Mouse (Mus musculus): Measurements from ENCODE around the gene Gimap8.
"Not testable (repeated sequence)": the region's sequence is repeated elsewhere in the genome, so short reads cannot be mapped to it uniquely, and the experiment has no call there.

The Gimap8 gene

GRCm38 (mm10) chr6:48646995-48647394 lies at the start of gene Gimap8:
Gene Gimap8, plus strand, starts transcription at chr6:48647234.
- no peak for DNase-seq (ENCODE audit: low read depth, low spot score)

- DNase-seq (ENCODE audit: low read depth, low spot score): no peak
These were observed 46.4 kb upstream of the Gimap8 start for GRCm38 (mm10) chr6:48600594-48600993.

GRCm38 (mm10) chr6:48601271-48602079 lies 45.6 kb upstream of the Gimap8 start, which contains the start of gene Zfp775:
Gene Zfp775, plus strand, starts transcription at chr6:48602063.
- no peak for DNase-seq (ENCODE audit: low read depth, low spot score)

- no peak for DNase-seq (ENCODE audit: low read depth, low spot score)
These were observed 44.8 kb upstream of the Gimap8 start for GRCm38 (mm10) chr6:48602080-48602741.

GRCm38 (mm10) chr6:48608124-48608523 lies 38.9 kb upstream of the Gimap8 start:
- no peak for DNase-seq (ENCODE audit: low read depth, low spot score)

GRCm38 (mm10) chr6:48609512-48609911 lies 37.5 kb upstream of the Gimap8 start:
- DNase-seq (ENCODE audit: low read depth, low spot score): no peak

- no peak for DNase-seq (ENCODE audit: low read depth, low spot score)
These were observed 36.4 kb upstream of the Gimap8 start for GRCm38 (mm10) chr6:48610657-48611056.

- no peak for DNase-seq (ENCODE audit: low read depth, low spot score)
These were observed 33.6 kb upstream of the Gimap8 start for GRCm38 (mm10) chr6:48613464-48613863.

GRCm38 (mm10) chr6:48614756-48615155 lies 32.3 kb upstream of the Gimap8 start:
- DNase-seq (ENCODE audit: low read depth, low spot score): no peak

GRCm38 (mm10) chr6:48620031-48620430 lies 27.0 kb upstream of the Gimap8 start:
- no peak for DNase-seq (ENCODE audit: low read depth, low spot score)

- not testable (repeated sequence) for DNase-seq (ENCODE audit: low read depth, low spot score)
These were observed 24.7 kb upstream of the Gimap8 start for GRCm38 (mm10) chr6:48622186-48622843.

GRCm38 (mm10) chr6:48623460-48623859 lies 23.6 kb upstream of the Gimap8 start:
- no peak for DNase-seq (ENCODE audit: low read depth, low spot score)

GRCm38 (mm10) chr6:48626464-48626863 lies 20.6 kb upstream of the Gimap8 start, which contains the start of gene AI854703:
Gene AI854703, plus strand, starts transcription at chr6:48626764.
- no peak for DNase-seq (ENCODE audit: low read depth, low spot score)

- no peak for DNase-seq (ENCODE audit: low read depth, low spot score)
These were observed 20.1 kb upstream of the Gimap8 start for GRCm38 (mm10) chr6:48626984-48627383.

GRCm38 (mm10) chr6:48627511-48627924 lies 19.5 kb upstream of the Gimap8 start:
- no peak for DNase-seq (ENCODE audit: low read depth, low spot score)

- DNase-seq (ENCODE audit: low read depth, low spot score): no peak
These were observed 18.7 kb upstream of the Gimap8 start for GRCm38 (mm10) chr6:48628377-48628776.

GRCm38 (mm10) chr6:48628808-48629660 lies 18.0 kb upstream of the Gimap8 start:
- DNase-seq (ENCODE audit: low read depth, low spot score): no peak

GRCm38 (mm10) chr6:48629661-48630034 lies 17.4 kb upstream of the Gimap8 start:
- no peak for DNase-seq (ENCODE audit: low read depth, low spot score)

GRCm38 (mm10) chr6:48630831-48631230 lies 16.2 kb upstream of the Gimap8 start:
- no peak for DNase-seq (ENCODE audit: low read depth, low spot score)

- no peak for DNase-seq (ENCODE audit: low read depth, low spot score)
These were observed 11.9 kb upstream of the Gimap8 start for GRCm38 (mm10) chr6:48635105-48635504.

- DNase-seq (ENCODE audit: low read depth, low spot score): no peak
These were observed 10.5 kb upstream of the Gimap8 start for GRCm38 (mm10) chr6:48636515-48636914.
